Mouse (Mus musculus) kidney, embryonic 15.5 days (tissue): ENCODE data around the gene Dctn3. TPM values are rescaled to one million over a fixed set of nuclear protein-coding genes. Genes with fewer than 3 reads are reported as not detected.

Experiments used
- polyA plus RNA-seq: library from polyadenylated mRNA; unstranded; fragments of >200 nt; fragmentation: Nextera tagmentation; extraction: Ambion mirVana; gene quantifications from 2 replicates; pipeline ENCODE4 v1.2.1, GENCODE M21; 2015

Gene Dctn3
- polyA plus RNA-seq, 1 experiment from 2014 or later: 132 TPM

Other genes starting within 250 kb of the Dctn3 start
- 7.4 and 9.0 TPM in 2 replicates for gene AI464131, start 220.1 kb downstream of the Dctn3 start, polyA plus RNA-seq
- gene 1110017D15Rik, start 205.8 kb downstream of the Dctn3 start, polyA plus RNA-seq: 0.55 TPM in 1 of 2 replicates, not detected in the other
- 1.9 and 2.8 TPM in 2 replicates for gene Fam219a, start 153.6 kb downstream of the Dctn3 start, polyA plus RNA-seq
- gene Dnaic1, start 153.4 kb downstream of the Dctn3 start, polyA plus RNA-seq: 1.6 and 1.7 TPM in 2 replicates
- 19.1 and 22.6 TPM in 2 replicates for gene Enho, start 82.8 kb downstream of the Dctn3 start, polyA plus RNA-seq
- 19.8 and 22.1 TPM in 2 replicates for gene Cntfr, start 26.1 kb downstream of the Dctn3 start, polyA plus RNA-seq
- gene Il11ra1, start 23.2 kb downstream of the Dctn3 start, polyA plus RNA-seq: 137 and 157 TPM in 2 replicates
- 76.2 and 83.6 TPM in 2 replicates for gene Rpp25l, start 9.6 kb downstream of the Dctn3 start, polyA plus RNA-seq
- gene Arid3c, start 8.0 kb upstream of the Dctn3 start, polyA plus RNA-seq: 0.12 and 0.17 TPM in 2 replicates
- gene Galt, start 32.1 kb upstream of the Dctn3 start, polyA plus RNA-seq: 50.7 and 52.5 TPM in 2 replicates
- gene Sigmar1, start 33.0 kb upstream of the Dctn3 start, polyA plus RNA-seq: 79.7 and 87.4 TPM in 2 replicates
- 36.5 and 42.4 TPM in 2 replicates for gene Ccl27a, start 51.1 kb upstream of the Dctn3 start, polyA plus RNA-seq
- 21.7 and 22.4 TPM in 2 replicates for gene Gm21541, start 180.4 kb upstream of the Dctn3 start, polyA plus RNA-seq
- gene Gm20878, start 218.4 kb upstream of the Dctn3 start, polyA plus RNA-seq: 1.9 and 2.2 TPM in 2 replicates
- gene Fam205a4, start 242.9 kb upstream of the Dctn3 start, polyA plus RNA-seq: 0.21 TPM in 2 replicates